Mouse (Mus musculus) forebrain, postnatal 0 days (tissue): ENCODE data around the gene Mok. TPM values are rescaled to one million over a fixed set of nuclear protein-coding genes. Genes with fewer than 3 reads are reported as not detected.

ENCODE experiments used
- ATAC-seq: fragments of 200-750 bp; cut with Nextera tagmentation; 2 replicates; pipeline ENCODE4 v1.8.0; 2017; ENCODE audit warnings: mild to moderate bottlenecking, moderate library complexity
- DNase-seq: peaks from one replicate; pipeline ENCODE4 v3.0.0-alpha.2; 2015
- H3K27ac ChIP-seq: fragments of 300-500 bp; sonication (generic); 2 replicates; pipeline ENCODE4 v1.5.1; 2014; ENCODE audit warnings: low read depth, mild to moderate bottlenecking, antibody characterized with exemption, low read length, moderate library complexity, mixed read lengths
- H3K27me3 ChIP-seq: fragments of 300-500 bp; sonication (generic); 2 replicates; pipeline ENCODE4 v1.6.1; 2014; ENCODE audit warnings: mild to moderate bottlenecking, low read length, mixed read lengths; ENCODE audit not compliant: insufficient read depth
- H3K36me3 ChIP-seq: fragments of 300-500 bp; sonication (generic); 2 replicates; pipeline ENCODE4 v1.6.1; 2014; ENCODE audit warnings: mild to moderate bottlenecking, moderate library complexity; ENCODE audit not compliant: insufficient read depth
- H3K4me1 ChIP-seq: fragments of 300-500 bp; sonication (generic); 2 replicates; pipeline ENCODE4 v1.6.1; 2014; ENCODE audit warnings: antibody characterized with exemption; ENCODE audit not compliant: insufficient read depth
- H3K4me2 ChIP-seq: fragments of 300-500 bp; sonication (generic); 2 replicates; pipeline ENCODE4 v1.6.1; 2014; ENCODE audit warnings: low read depth, mild to moderate bottlenecking, moderate library complexity
- H3K4me3 ChIP-seq: fragments of 300-500 bp; sonication (generic); 2 replicates; pipeline ENCODE4 v1.5.1; 2014; ENCODE audit warnings: low read depth, low read length, mixed read lengths
- H3K9ac ChIP-seq: fragments of 300-500 bp; sonication (generic); 2 replicates; pipeline ENCODE4 v1.6.1; 2014; ENCODE audit warnings: mild to moderate bottlenecking
- H3K9me3 ChIP-seq: fragments of 300-500 bp; sonication (generic); 2 replicates; pipeline ENCODE4 v1.6.1; 2016; ENCODE audit warnings: low read length
- CTCF ChIP-seq: sonication (generic); IDR thresholded peaks from 2 replicates; pipeline ENCODE4 v1.5.1; 2016; ENCODE audit warnings: antibody characterized with exemption, control low read depth, low read depth
- WGBS: fragments of 180-500 bp; shearing (Covaris S2); extraction: QIAGEN DNeasy Blood & Tissue Kit; methylation state at CpG from one replicate; pipeline ENCODE4 v1.1.7; 2014; 5-methylcytosine and 5-hydroxymethylcytosine counted together
- polyA plus RNA-seq: library from polyadenylated mRNA; unstranded; fragments of >200 nt; fragmentation: Nextera tagmentation; extraction: Ambion mirVana; gene quantifications from 2 replicates; pipeline ENCODE4 v1.2.1, GENCODE M21; 2015
- total RNA-seq: library from RNA; depleted of rRNA; stranded (reverse); fragments of >200 nt; gene quantifications from 2 replicates; pipeline ENCODE4 v1.2.3, GENCODE M21; 2014

Mok gene
- total and polyA plus RNA-seq, 2 experiments from 2014 or later: 20.5 to 20.6 TPM

- 67% methylated on average over 6 of the region's 6 CpGs for WGBS
- H3K27me3 ChIP-seq: peaks cover 18% of the 10 kb centered on the region
- H3K9me3 ChIP-seq: no peaks in the 10 kb centered on the region
- H3K27ac ChIP-seq: no peak overlapping the region
- no peak for TF ChIP-seq CTCF
- H3K4me2 ChIP-seq: no peak overlapping the region
- H3K4me1 ChIP-seq: peaks cover 5% of the 10 kb centered on the region; the same call in 1 of the 2 replicates
- no peak overlapping the region for H3K9ac ChIP-seq
- no peak overlapping the region for H3K4me3 ChIP-seq
- no peaks in the 10 kb centered on the region for H3K36me3 ChIP-seq
- no peak for ATAC-seq
- no peak for DNase-seq
Measured at GRCm38 (mm10) chr12:110846191-110846765, 5.5 kb upstream of the Mok start.

- Histone ChIP-seq H3K4me3 (peak overlapping the region; percentile 37), H3K4me1 (no peaks in the 10 kb centered on the region), H3K9ac (0 out of 2 replicates have a peak overlapping the region, but pooled peaks have one; percentile 1), H3K27me3 (peaks cover 18% of the 10 kb centered on the region), H3K36me3 (no peaks in the 10 kb centered on the region), H3K27ac (peak overlapping the region; percentile 15; the same call in 1 of the 2 replicates), H3K9me3 (no peaks in the 10 kb centered on the region), H3K4me2 (peak overlapping the region; percentile 51)
- under 1% methylated on average over 36 of the region's 36 CpGs for WGBS
- peak; percentile 53 for ATAC-seq
- no peak for TF ChIP-seq CTCF
- DNase-seq: peak; percentile 78
Measured at GRCm38 (mm10) chr12:110845131-110845880, 4.6 kb upstream of the Mok start.

GRCm38 (mm10) chr12:110844227-110845130, 3.7 kb upstream of the Mok start:
- peak; percentile 5; the same call in 1 of the 2 replicates for TF ChIP-seq CTCF
- H3K9ac ChIP-seq: 0 out of 2 replicates have a peak overlapping the region, but pooled peaks have one; percentile 1
- peak; percentile 6 for DNase-seq
- H3K9me3 ChIP-seq: no peaks in the 10 kb centered on the region
- H3K27me3 ChIP-seq: peaks cover 18% of the 10 kb centered on the region
- no peak for ATAC-seq
- peak overlapping the region; percentile 15; the same call in 1 of the 2 replicates for H3K27ac ChIP-seq
- no peaks in the 10 kb centered on the region for H3K4me1 ChIP-seq
- H3K4me2 ChIP-seq: peak overlapping the region; percentile 51
- no peaks in the 10 kb centered on the region for H3K36me3 ChIP-seq
- peak overlapping the region; percentile 37 for H3K4me3 ChIP-seq
- WGBS: 1% methylated on average over 42 of the region's 42 CpGs

GRCm38 (mm10) chr12:110843194-110844048, 2.7 kb upstream of the Mok start:
- Histone ChIP-seq H3K4me1 (no peaks in the 10 kb centered on the region), H3K36me3 (no peaks in the 10 kb centered on the region), H3K27ac (no peak overlapping the region), H3K4me3 (peak overlapping the region; percentile 37), H3K27me3 (peaks cover 18% of the 10 kb centered on the region), H3K9me3 (no peaks in the 10 kb centered on the region), H3K9ac (no peak overlapping the region), H3K4me2 (peak overlapping the region; percentile 51)
- TF ChIP-seq CTCF: peak; percentile 95
- peak; percentile 88 for DNase-seq
- peak; percentile 53; the same call in 1 of the 2 replicates for ATAC-seq
- 15% methylated on average over 32 of the region's 32 CpGs for WGBS

GRCm38 (mm10) chr12:110841731-110842493, 1.2 kb upstream of the Mok start:
- ATAC-seq (no peak), DNase-seq (no peak)
- 74% methylated on average over 5 of the region's 5 CpGs for WGBS
- Histone ChIP-seq H3K27ac (no peak overlapping the region), H3K4me2 (no peak overlapping the region), H3K27me3 (peaks cover 18% of the 10 kb centered on the region), H3K4me1 (no peaks in the 10 kb centered on the region), H3K4me3 (no peak overlapping the region), H3K9ac (no peak overlapping the region), H3K9me3 (no peaks in the 10 kb centered on the region), H3K36me3 (no peaks in the 10 kb centered on the region)
- no peak for TF ChIP-seq CTCF
